Mouse (Mus musculus): Measurements from ENCODE around the gene Osbpl10. TPM values are rescaled to one million over a fixed set of nuclear protein-coding genes. Genes with fewer than 3 reads are reported as not detected.

Osbpl10 gene
- polyA plus RNA-seq, 1 experiment from 2014 or later: 0.11 TPM

DNA sequence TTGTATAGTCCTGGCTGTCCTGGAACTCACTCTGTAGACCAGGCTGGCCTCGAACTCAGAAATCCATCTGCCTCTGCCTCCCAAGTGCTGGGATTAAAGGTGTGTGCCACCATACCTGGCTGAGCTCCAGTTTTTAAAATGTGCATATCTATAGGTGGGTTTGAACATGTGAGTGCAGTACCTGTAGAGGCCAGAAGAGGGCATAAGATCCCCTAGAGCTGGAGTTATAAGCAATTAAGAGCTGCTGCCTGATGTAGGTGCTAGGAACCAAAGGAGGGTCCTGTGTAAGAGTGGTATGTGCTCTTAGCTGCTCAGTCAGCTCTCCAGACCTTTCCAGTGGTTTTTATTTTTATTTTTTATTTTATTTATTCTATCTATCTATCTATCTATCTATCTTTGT lies 86.5 kb downstream of the Osbpl10 start:
- Histone ChIP-seq H3K27ac (ENCODE audit: low read length) (no peak overlapping the region), H3K27me3 (ENCODE audit: control insufficient read depth, insufficient read depth, low read depth, low read length) (no peaks in the 10 kb centered on the region), H3K4me3 (ENCODE audit: low read depth, low read length) (no peak overlapping the region), H3K4me2 (ENCODE audit: low read depth, low read length) (no peak overlapping the region), H3K4me1 (ENCODE audit: control insufficient read depth, low read depth, low read length) (no peaks in the 10 kb centered on the region), H3K9me3 (replicated peaks; ENCODE audit: control insufficient read depth, low read length) (0 out of 2 replicates have a peak, but pooled peaks cover 2% of the 10 kb centered on the region), H3K36me3 (ENCODE audit: control insufficient read depth, insufficient read depth) (no peaks in the 10 kb centered on the region), H3K9ac (ENCODE audit: low read depth, low read length) (no peak overlapping the region)
- no peak for ATAC-seq (ENCODE audit: low read depth)
- 18% methylated on average over 1 of the region's 1 CpGs for WGBS (ENCODE audit: insufficient replicate concordance)

DNA sequence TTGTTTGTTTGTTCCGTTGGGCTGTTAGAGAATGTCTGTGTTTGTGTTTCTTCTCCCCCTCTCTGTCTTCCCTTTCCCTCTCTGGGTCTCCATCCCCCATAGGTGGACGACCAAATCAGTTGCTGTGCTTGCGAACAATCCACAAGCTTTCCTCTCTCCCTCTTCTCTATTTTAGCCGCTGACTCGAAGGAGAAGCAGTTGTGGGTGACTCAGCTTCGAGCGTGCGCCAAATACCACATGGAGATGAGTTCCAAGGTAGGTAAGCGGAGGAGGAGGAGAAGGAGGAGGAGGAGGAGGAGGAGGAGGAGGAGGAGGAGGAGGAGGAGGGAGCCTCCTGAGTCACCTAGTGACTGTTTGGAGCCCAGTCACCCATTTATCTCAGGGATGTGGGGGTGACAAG lies 88.7 kb downstream of the Osbpl10 start:
- WGBS (ENCODE audit: insufficient replicate concordance): 59% methylated on average over 8 of the region's 9 CpGs
- Histone ChIP-seq H3K4me3 (ENCODE audit: low read depth, low read length) (no peak overlapping the region), H3K9me3 (replicated peaks; ENCODE audit: control insufficient read depth, low read length) (0 out of 2 replicates have a peak, but pooled peaks cover 2% of the 10 kb centered on the region), H3K27ac (ENCODE audit: low read length) (no peak overlapping the region), H3K4me2 (ENCODE audit: low read depth, low read length) (no peak overlapping the region), H3K9ac (ENCODE audit: low read depth, low read length) (no peak overlapping the region), H3K36me3 (ENCODE audit: control insufficient read depth, insufficient read depth) (no peaks in the 10 kb centered on the region), H3K27me3 (ENCODE audit: control insufficient read depth, insufficient read depth, low read depth, low read length) (no peaks in the 10 kb centered on the region), H3K4me1 (ENCODE audit: control insufficient read depth, low read depth, low read length) (no peaks in the 10 kb centered on the region)
- ATAC-seq (ENCODE audit: low read depth): no peak

DNA sequence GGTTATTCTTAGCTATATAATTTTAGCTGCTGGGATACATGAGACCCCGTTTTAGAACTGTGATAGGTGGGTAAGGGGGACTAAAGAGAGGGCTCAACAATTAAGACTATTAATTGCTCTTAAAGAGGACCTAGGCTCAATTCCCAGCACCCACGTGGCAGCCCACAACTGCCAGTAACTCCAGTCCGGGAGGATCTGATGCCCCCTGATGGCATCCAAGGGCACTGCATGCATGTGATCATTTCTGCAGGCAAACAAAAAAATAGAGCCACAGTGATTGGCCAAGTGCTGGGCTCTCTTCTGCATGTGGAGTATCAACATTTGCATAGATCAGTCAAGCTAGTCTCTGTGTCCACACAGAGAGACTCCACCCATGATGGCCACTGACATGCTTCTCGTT lies 96.8 kb downstream of the Osbpl10 start:
- no peak overlapping the region for H3K4me3 ChIP-seq (ENCODE audit: low read depth, low read length)
- no peaks in the 10 kb centered on the region for H3K4me1 ChIP-seq (ENCODE audit: control insufficient read depth, low read depth, low read length)
- no peak overlapping the region for H3K27ac ChIP-seq (ENCODE audit: low read length)
- no peaks in the 10 kb centered on the region for H3K36me3 ChIP-seq (ENCODE audit: control insufficient read depth, insufficient read depth)
- no peaks in the 10 kb centered on the region for H3K27me3 ChIP-seq (ENCODE audit: control insufficient read depth, insufficient read depth, low read depth, low read length)
- WGBS (ENCODE audit: insufficient replicate concordance): 68% methylated on average over 4 of the region's 4 CpGs
- no peak for ATAC-seq (ENCODE audit: low read depth)
- no peak overlapping the region for H3K4me2 ChIP-seq (ENCODE audit: low read depth, low read length)
- H3K9me3 ChIP-seq (replicated peaks; ENCODE audit: control insufficient read depth, low read length): no peaks in the 10 kb centered on the region
- H3K9ac ChIP-seq (ENCODE audit: low read depth, low read length): no peak overlapping the region

DNA sequence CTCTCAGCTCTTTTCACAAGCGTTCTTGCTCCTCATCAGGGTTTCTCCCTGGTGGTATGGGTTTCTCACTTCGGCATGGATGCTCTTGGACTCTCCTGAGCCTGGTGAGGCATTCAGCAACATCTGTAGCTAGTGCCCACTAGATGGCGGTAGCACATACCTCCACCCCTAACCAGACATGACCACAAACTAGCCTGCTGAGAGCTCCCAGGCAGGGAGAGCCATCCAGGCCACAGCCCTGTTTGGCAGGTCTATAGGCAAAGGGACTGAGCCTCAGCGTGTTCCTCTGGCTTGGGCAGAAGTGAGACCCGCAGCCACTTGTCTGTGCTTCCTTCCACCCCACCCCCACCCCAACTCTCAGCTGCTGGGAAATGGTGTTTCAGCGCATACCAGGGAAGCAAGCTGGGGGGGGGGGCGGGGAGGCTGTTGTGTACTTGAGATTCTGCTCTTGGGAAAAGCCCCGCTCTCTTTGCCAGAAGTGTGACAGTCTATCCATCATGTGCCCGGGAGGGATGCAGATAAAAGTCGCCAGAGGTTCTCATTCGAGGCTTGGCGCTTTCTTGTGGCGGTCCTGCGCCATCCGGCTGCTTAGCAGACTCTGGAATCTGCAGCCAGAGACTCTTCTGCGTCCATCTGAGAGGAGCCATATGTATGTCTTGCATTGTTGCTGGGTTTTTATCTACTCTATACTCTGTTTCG lies 110.1 kb downstream of the Osbpl10 start:
- ATAC-seq (ENCODE audit: low read depth): peak; percentile 35; the same call in 1 of the 2 replicates
- no peaks in the 10 kb centered on the region for H3K4me1 ChIP-seq (ENCODE audit: control insufficient read depth, low read depth, low read length)
- H3K9me3 ChIP-seq (replicated peaks; ENCODE audit: control insufficient read depth, low read length): no peaks in the 10 kb centered on the region
- WGBS (ENCODE audit: insufficient replicate concordance): 48% methylated on average over 17 of the region's 17 CpGs
- H3K27me3 ChIP-seq (ENCODE audit: control insufficient read depth, insufficient read depth, low read depth, low read length): no peaks in the 10 kb centered on the region
- no peaks in the 10 kb centered on the region for H3K36me3 ChIP-seq (ENCODE audit: control insufficient read depth, insufficient read depth)
- H3K4me2 ChIP-seq (ENCODE audit: low read depth, low read length): no peak overlapping the region
- H3K27ac ChIP-seq (ENCODE audit: low read length): no peak overlapping the region
- H3K4me3 ChIP-seq (ENCODE audit: low read depth, low read length): no peak overlapping the region
- H3K9ac ChIP-seq (ENCODE audit: low read depth, low read length): no peak overlapping the region

DNA sequence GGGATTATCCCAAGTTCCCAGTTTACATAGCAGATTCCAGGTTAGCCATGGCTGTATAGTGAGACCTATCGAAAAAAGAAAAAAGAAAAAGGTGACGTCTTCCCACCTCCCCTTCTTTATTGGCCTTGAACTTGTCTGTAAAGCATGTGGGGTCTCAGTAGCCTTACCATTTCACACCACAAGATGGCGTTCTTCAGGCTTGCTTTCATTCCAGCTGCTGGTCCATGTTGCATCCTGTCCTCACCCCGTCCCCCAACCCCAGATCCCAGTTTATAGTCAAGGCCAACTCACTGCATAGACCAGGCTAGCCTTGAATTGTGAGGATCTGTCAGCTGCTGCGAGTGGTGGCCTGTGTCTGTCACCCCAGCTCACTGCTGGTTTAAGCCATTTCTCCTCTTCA lies 111.3 kb downstream of the Osbpl10 start:
- H3K4me2 ChIP-seq (ENCODE audit: low read depth, low read length): no peak overlapping the region
- H3K27ac ChIP-seq (ENCODE audit: low read length): no peak overlapping the region
- no peaks in the 10 kb centered on the region for H3K36me3 ChIP-seq (ENCODE audit: control insufficient read depth, insufficient read depth)
- no peaks in the 10 kb centered on the region for H3K9me3 ChIP-seq (replicated peaks; ENCODE audit: control insufficient read depth, low read length)
- no peak overlapping the region for H3K9ac ChIP-seq (ENCODE audit: low read depth, low read length)
- whole genome bisulfite sequencing (ENCODE audit: insufficient replicate concordance): 50% methylated on average over 5 of the region's 5 CpGs
- no peak overlapping the region for H3K4me3 ChIP-seq (ENCODE audit: low read depth, low read length)
- H3K4me1 ChIP-seq (ENCODE audit: control insufficient read depth, low read depth, low read length): no peaks in the 10 kb centered on the region
- no peak for ATAC-seq (ENCODE audit: low read depth)
- H3K27me3 ChIP-seq (ENCODE audit: control insufficient read depth, insufficient read depth, low read depth, low read length): no peaks in the 10 kb centered on the region

DNA sequence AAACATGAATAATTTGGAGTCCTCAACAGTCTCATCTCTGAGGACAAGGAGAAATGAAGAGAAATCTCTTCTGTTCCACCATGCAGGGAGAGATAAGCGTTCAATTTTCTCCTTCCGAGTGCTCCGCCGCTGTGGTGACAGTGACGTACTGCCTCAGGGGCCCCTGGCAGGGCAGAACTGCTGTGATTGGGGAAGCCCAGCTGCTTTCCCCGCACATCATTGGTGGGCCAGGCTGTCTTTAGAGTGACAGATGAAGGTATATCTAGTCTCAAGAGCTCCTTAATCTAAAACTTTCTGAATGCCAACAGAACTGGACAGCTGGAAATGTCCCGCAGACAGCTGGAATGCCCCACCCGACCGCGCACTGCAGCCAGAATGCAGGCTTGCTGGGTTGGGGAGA lies 118.1 kb downstream of the Osbpl10 start:
- Histone ChIP-seq H3K4me1 (ENCODE audit: control insufficient read depth, low read depth, low read length) (no peaks in the 10 kb centered on the region; the same call in 1 of the 2 replicates), H3K9ac (ENCODE audit: low read depth, low read length) (no peak overlapping the region), H3K27ac (ENCODE audit: low read length) (no peak overlapping the region), H3K36me3 (ENCODE audit: control insufficient read depth, insufficient read depth) (no peaks in the 10 kb centered on the region), H3K9me3 (replicated peaks; ENCODE audit: control insufficient read depth, low read length) (no peaks in the 10 kb centered on the region), H3K4me3 (ENCODE audit: low read depth, low read length) (no peak overlapping the region), H3K4me2 (ENCODE audit: low read depth, low read length) (no peak overlapping the region), H3K27me3 (ENCODE audit: control insufficient read depth, insufficient read depth, low read depth, low read length) (no peaks in the 10 kb centered on the region)
- WGBS (ENCODE audit: insufficient replicate concordance): 37% methylated on average over 10 of the region's 10 CpGs
- no peak for ATAC-seq (ENCODE audit: low read depth)

DNA sequence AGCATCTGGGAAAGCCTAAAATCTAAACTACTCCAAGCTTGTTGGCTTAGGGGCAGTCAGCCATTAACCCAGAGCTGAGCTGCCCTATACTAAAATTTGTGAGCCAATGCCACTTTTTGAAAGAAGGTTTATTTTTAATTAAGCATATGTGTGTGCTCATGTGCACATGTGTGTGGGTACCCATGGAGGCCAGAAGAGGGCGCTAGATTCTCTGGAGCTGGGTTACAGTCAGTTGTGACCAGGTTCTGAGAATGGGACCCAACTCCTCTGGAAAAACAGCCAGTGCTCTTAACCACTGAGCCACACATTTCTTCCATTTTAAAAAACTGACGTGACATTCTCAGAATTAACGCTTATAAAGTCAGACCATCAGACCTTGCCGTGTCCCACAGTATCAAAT lies 119.0 kb downstream of the Osbpl10 start:
- Histone ChIP-seq H3K4me2 (ENCODE audit: low read depth, low read length) (no peak overlapping the region), H3K4me3 (ENCODE audit: low read depth, low read length) (no peak overlapping the region), H3K4me1 (ENCODE audit: control insufficient read depth, low read depth, low read length) (no peaks in the 10 kb centered on the region; the same call in 1 of the 2 replicates), H3K36me3 (ENCODE audit: control insufficient read depth, insufficient read depth) (no peaks in the 10 kb centered on the region), H3K9me3 (replicated peaks; ENCODE audit: control insufficient read depth, low read length) (no peaks in the 10 kb centered on the region), H3K27me3 (ENCODE audit: control insufficient read depth, insufficient read depth, low read depth, low read length) (no peaks in the 10 kb centered on the region), H3K9ac (ENCODE audit: low read depth, low read length) (no peak overlapping the region), H3K27ac (ENCODE audit: low read length) (no peak overlapping the region)
- WGBS (ENCODE audit: insufficient replicate concordance): 74% methylated on average over 4 of the region's 4 CpGs
- ATAC-seq (ENCODE audit: low read depth): no peak

DNA sequence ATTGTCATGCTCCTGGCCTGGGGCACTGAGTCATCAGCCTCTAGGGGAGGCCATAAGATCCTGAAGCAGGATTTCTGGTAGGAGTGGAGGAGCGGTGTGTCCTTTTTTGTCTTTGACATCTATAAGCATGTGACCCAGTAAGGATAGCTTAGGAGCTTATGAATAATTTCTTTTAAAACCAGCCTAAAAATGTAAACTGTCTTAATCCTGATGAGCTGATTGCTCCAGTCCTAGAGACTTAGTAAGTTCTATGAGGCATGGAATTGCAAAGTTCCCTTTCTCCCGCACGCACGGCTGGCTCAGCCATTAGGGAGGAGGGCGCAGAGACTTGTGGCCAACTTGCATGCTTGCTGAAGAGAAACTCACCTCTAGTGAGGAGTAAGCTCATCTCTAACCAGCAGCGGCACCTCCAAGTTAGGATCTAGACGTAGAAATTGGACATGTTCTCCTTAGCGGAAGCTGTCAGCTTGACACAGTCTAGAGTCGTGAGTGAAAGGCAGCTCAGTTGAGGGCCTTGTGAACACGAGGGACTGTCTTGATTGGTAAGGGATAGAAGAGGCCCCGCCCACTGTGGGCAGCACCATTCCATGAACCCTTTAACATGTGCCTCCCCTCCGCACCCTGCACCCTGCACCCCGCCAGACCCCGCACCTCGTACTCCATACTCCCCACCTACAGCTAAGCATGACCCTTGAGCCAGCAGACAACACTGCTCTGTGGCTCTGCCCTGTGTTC lies 122.0 kb downstream of the Osbpl10 start:
- Histone ChIP-seq H3K27ac (ENCODE audit: low read length) (no peak overlapping the region), H3K4me2 (ENCODE audit: low read depth, low read length) (no peak overlapping the region), H3K27me3 (ENCODE audit: control insufficient read depth, insufficient read depth, low read depth, low read length) (no peaks in the 10 kb centered on the region), H3K9me3 (replicated peaks; ENCODE audit: control insufficient read depth, low read length) (no peaks in the 10 kb centered on the region), H3K36me3 (ENCODE audit: control insufficient read depth, insufficient read depth) (no peaks in the 10 kb centered on the region), H3K4me1 (ENCODE audit: control insufficient read depth, low read depth, low read length) (no peaks in the 10 kb centered on the region; the same call in 1 of the 2 replicates), H3K4me3 (ENCODE audit: low read depth, low read length) (no peak overlapping the region), H3K9ac (ENCODE audit: low read depth, low read length) (no peak overlapping the region)
- WGBS (ENCODE audit: insufficient replicate concordance): 69% methylated on average over 15 of the region's 15 CpGs
- no peak for ATAC-seq (ENCODE audit: low read depth)

DNA sequence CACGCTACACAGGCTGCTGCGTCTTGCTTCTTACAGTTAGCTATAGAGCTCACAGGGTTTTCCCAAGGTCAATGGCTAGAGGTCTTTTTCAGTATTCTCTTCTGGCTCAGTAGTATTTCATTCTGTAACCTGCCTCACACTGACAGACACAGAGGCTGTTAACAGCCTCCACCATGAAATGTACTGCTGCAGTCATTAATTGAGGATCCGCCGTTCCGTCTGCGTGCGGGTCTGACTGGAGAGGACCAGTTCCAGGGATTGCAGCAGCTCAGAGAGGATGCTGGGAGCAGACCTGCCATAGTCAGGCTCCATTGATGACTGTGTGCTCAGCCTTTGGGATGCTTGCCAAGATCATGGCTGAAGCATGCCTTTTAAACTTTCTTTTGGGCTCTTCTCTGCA lies 129.1 kb downstream of the Osbpl10 start:
- Histone ChIP-seq H3K27me3 (ENCODE audit: control insufficient read depth, insufficient read depth, low read depth, low read length) (no peaks in the 10 kb centered on the region), H3K9ac (ENCODE audit: low read depth, low read length) (no peak overlapping the region), H3K36me3 (ENCODE audit: control insufficient read depth, insufficient read depth) (no peaks in the 10 kb centered on the region), H3K4me3 (ENCODE audit: low read depth, low read length) (no peak overlapping the region), H3K4me2 (ENCODE audit: low read depth, low read length) (no peak overlapping the region), H3K9me3 (replicated peaks; ENCODE audit: control insufficient read depth, low read length) (0 out of 2 replicates have a peak, but pooled peaks cover 2% of the 10 kb centered on the region), H3K27ac (ENCODE audit: low read length) (no peak overlapping the region), H3K4me1 (ENCODE audit: control insufficient read depth, low read depth, low read length) (no peaks in the 10 kb centered on the region)
- no peak for ATAC-seq (ENCODE audit: low read depth)
- WGBS (ENCODE audit: insufficient replicate concordance): 86% methylated on average over 7 of the region's 7 CpGs
